Mouse (Mus musculus) intestine, embryonic 14.5 days (tissue): ENCODE results near the gene Ndufa13. TPM values are rescaled to one million over a fixed set of nuclear protein-coding genes. Genes with fewer than 3 reads are reported as not detected.

Experiments used
- ATAC-seq: fragments of 200-750 bp; cut with Nextera tagmentation; replicated peaks from 2 replicates; pipeline ENCODE4 v1.8.0; 2017; ENCODE audit warnings: low read depth, moderate number of reproducible peaks, moderate TSS enrichment, moderate library complexity; ENCODE audit not compliant: low FRiP score, low TSS enrichment
- DNase-seq: peaks from one replicate; pipeline ENCODE4 v3.0.0-alpha.2; 2018; ENCODE audit warnings: low spot score
- H3K27ac ChIP-seq: fragments of 300-500 bp; sonication (generic); 2 replicates; pipeline ENCODE4 v1.5.1; 2014; ENCODE audit warnings: low read depth, mild to moderate bottlenecking, control low read depth
- H3K27me3 ChIP-seq: fragments of 300-500 bp; sonication (generic); replicated peaks from 2 replicates; pipeline ENCODE4 v1.6.1; 2014; ENCODE audit warnings: low read length, control low read depth; ENCODE audit not compliant: control insufficient read depth, insufficient read depth
- H3K36me3 ChIP-seq: fragments of 300-500 bp; sonication (generic); 2 replicates; pipeline ENCODE4 v1.6.1; 2014; ENCODE audit warnings: low read length, control low read depth; ENCODE audit not compliant: control insufficient read depth, insufficient read depth
- H3K4me1 ChIP-seq: fragments of 300-500 bp; sonication (generic); replicated peaks from 2 replicates; pipeline ENCODE4 v1.6.1; 2014; ENCODE audit warnings: low read length, control low read depth, mixed read lengths; ENCODE audit not compliant: control insufficient read depth, insufficient read depth
- H3K4me2 ChIP-seq: fragments of 300-500 bp; sonication (generic); 2 replicates; pipeline ENCODE4 v1.6.1; 2014; ENCODE audit warnings: low read length
- H3K4me3 ChIP-seq: fragments of 300-500 bp; sonication (generic); 2 replicates; pipeline ENCODE4 v1.5.1; 2014; ENCODE audit warnings: low read depth, low read length, control low read depth, mixed read lengths
- H3K9ac ChIP-seq: fragments of 300-500 bp; sonication (generic); 2 replicates; pipeline ENCODE4 v1.6.1; 2014; ENCODE audit warnings: mild to moderate bottlenecking, low read length
- H3K9me3 ChIP-seq: fragments of 300-500 bp; sonication (generic); 2 replicates; pipeline ENCODE4 v1.6.1; 2016; ENCODE audit warnings: low read length, control low read depth; ENCODE audit not compliant: control insufficient read depth
- WGBS: fragments of 180-500 bp; shearing (Covaris S2); extraction: QIAGEN DNeasy Blood & Tissue Kit; methylation state at CpG from one replicate; pipeline ENCODE4 v1.1.7; 2014; 5-methylcytosine and 5-hydroxymethylcytosine counted together
- polyA plus RNA-seq: library from polyadenylated mRNA; unstranded; fragments of >200 nt; fragmentation: Nextera tagmentation; extraction: Ambion mirVana; gene quantifications from 2 replicates; pipeline ENCODE4 v1.2.1, GENCODE M21; 2014

The Ndufa13 gene
- polyA plus RNA-seq, 1 experiment from 2014 or later, result 222 TPM

DNA sequence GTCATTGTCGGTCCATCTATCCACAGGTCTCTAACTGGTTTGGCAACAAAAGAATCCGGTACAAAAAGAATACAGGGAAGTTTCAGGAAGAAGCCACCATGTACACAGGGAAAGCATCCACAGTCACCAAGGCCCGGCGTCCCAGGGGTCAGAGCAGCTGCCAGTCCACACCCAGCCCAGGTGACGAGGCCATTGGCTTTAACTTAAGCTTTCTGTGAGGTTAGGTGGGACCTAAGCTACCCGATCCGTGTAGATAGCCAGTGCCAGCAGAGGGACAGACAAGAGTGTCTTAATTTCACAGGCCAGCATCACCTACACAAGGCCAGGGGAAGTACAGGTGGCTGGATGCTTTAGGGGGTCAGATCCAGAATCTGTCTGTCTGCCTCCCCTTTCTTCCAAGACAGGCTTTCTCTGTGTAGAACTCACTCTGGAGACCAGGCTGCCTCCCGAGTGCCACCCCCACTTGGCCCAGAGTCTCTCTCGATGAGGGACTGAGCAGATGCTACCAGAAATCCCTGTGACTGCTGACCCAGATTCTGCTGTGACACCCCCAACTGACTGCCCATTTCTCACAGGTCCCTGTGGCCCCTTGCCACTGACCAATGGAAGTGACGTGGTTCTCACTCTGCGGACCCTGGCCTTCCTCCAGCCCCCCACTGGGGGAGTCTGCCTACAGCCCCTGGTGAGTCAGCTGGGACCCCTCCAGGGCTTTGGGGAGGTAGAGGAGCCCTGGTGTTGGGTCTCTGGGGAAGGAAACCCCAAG lies 32.2 kb downstream of the Ndufa13 start:
- no peak overlapping the region for H3K4me2 ChIP-seq
- H3K4me1 ChIP-seq, result no peaks in the 10 kb centered on the region
- H3K9ac ChIP-seq, result no peak overlapping the region
- ATAC-seq (no peak), DNase-seq (no peak)
- no peaks in the 10 kb centered on the region for H3K36me3 ChIP-seq
- no peaks in the 10 kb centered on the region for H3K27me3 ChIP-seq
- H3K27ac ChIP-seq, result no peak overlapping the region
- no peak overlapping the region for H3K4me3 ChIP-seq
- H3K9me3 ChIP-seq, result no peaks in the 10 kb centered on the region
- 85% methylated on average over 11 of the region's 11 CpGs for WGBS

DNA sequence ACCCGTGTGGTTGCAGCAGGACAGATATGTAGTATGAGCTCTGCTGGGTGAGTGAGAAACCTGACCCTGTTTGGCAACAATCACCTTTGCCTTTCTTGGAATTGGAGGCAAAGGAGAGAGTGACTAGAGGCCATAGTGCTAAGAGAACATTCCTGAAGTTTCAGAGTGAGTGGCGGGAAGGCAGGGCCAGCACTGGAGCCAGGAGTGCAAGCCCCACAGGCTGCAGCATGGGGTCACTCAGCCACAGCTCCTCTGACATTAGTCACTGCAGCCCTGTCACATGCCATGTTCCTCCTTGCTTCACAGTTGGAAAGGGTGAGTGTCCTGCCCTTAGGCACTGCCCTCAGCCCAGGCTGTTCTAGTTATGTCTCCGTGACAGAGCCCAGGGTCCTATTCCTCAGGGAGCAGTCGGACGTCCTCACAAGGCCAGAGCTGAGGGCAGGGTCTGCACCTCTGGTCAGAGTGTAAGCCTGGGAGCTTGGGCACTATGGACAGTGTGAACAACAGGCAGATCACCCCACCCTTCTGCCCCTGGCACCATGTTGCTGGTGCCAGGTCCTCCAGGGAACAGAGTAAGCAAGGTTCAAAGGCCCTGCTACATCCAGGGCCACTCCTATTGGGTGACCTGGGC lies 34.5 kb downstream of the Ndufa13 start:
- no peak for ATAC-seq
- 68% methylated on average over 5 of the region's 5 CpGs for WGBS
- H3K27ac ChIP-seq, result no peak overlapping the region
- no peak overlapping the region for H3K4me2 ChIP-seq
- no peaks in the 10 kb centered on the region for H3K36me3 ChIP-seq
- no peak for DNase-seq
- H3K27me3 ChIP-seq, result no peaks in the 10 kb centered on the region
- no peak overlapping the region for H3K9ac ChIP-seq
- H3K4me1 ChIP-seq, result no peaks in the 10 kb centered on the region
- no peak overlapping the region for H3K4me3 ChIP-seq
- H3K9me3 ChIP-seq, result no peaks in the 10 kb centered on the region

DNA sequence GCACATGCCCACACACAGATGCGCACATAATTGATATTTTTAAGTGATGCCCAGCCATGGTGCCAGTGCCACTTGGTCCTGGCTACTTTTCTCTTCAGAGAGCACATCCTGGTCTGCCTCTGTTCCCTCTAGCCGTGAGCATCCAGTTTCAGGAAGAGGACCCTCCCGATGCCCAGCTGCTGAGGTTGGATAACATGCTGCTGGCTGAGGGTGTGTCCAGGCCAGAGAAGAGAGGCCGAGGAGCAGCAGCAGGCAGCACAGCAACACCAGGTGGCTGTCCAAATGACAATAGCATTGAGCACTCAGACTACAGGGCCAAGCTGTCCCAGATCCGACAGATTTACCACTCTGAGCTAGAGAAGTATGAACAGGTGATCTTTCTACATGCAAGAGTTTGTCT lies 38.2 kb downstream of the Ndufa13 start:
- Histone ChIP-seq H3K4me2 (no peak overlapping the region), H3K9me3 (no peaks in the 10 kb centered on the region), H3K27ac (no peak overlapping the region), H3K9ac (no peak overlapping the region), H3K4me1 (no peaks in the 10 kb centered on the region), H3K27me3 (no peaks in the 10 kb centered on the region), H3K4me3 (no peak overlapping the region), H3K36me3 (no peaks in the 10 kb centered on the region)
- ATAC-seq (no peak), DNase-seq (no peak)
- 79% methylated on average over 5 of the region's 5 CpGs for WGBS

DNA sequence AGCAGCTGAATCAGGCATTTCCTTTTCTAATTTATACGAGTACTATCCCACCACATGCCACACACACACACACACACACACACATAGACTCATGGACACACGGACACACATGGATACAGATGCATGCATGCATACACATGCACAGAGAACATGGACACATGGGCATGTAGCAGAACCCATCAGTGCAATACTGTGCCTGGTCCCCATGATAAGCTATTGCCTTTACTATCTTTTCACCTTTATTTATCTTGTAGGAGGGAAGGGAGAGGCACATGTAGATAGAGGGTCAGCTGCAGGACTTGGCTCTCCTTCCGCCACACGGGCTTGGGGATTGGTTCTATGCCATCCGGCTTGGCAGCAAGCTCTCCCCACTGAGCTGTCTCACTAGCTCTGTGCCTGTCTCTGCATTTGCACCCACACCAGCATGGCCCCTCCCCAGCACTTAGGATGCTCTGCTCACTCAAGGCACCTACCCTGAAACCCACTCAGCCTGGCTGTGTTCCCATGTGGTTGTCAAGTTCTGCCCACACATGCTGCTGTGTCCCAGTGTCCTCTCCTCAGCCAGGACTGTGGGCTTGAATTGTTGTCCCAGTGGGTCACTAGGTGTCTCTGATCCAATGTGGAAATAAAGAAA lies 38.9 kb downstream of the Ndufa13 start:
- H3K27me3 ChIP-seq, result no peaks in the 10 kb centered on the region
- H3K36me3 ChIP-seq, result no peaks in the 10 kb centered on the region
- 92% methylated on average over 5 of the region's 5 CpGs for WGBS
- no peak overlapping the region for H3K4me3 ChIP-seq
- H3K27ac ChIP-seq, result no peak overlapping the region
- DNase-seq, result no peak
- H3K9me3 ChIP-seq, result no peaks in the 10 kb centered on the region
- no peak overlapping the region for H3K9ac ChIP-seq
- H3K4me2 ChIP-seq, result no peak overlapping the region
- H3K4me1 ChIP-seq, result no peaks in the 10 kb centered on the region
- ATAC-seq, result no peak

DNA sequence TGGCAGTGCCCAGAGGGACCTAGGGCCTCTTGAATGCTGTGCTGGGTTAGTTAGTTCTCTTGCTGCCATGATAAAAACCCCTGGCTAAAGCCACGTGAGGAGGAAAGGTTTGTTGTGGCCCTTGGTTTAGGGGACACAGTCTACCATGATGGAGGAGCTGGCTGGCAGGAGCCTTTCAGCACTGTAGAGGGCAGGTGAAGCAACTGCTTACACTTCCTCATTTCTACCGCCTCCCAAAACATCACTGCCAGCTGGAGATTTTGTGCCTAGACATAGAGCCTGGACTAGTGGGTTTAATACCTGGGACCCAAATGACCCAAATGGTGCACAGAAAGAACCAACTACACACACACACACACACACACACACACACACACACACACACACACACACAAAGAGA lies 41.1 kb downstream of the Ndufa13 start:
- no peak overlapping the region for H3K9ac ChIP-seq
- no peaks in the 10 kb centered on the region for H3K9me3 ChIP-seq
- no peaks in the 10 kb centered on the region for H3K4me1 ChIP-seq
- WGBS, result 69% methylated on average over 2 of the region's 2 CpGs
- H3K36me3 ChIP-seq, result no peaks in the 10 kb centered on the region
- no peak overlapping the region for H3K27ac ChIP-seq
- ATAC-seq (no peak), DNase-seq (no peak)
- H3K4me2 ChIP-seq, result no peak overlapping the region
- H3K27me3 ChIP-seq, result no peaks in the 10 kb centered on the region
- H3K4me3 ChIP-seq, result no peak overlapping the region

DNA sequence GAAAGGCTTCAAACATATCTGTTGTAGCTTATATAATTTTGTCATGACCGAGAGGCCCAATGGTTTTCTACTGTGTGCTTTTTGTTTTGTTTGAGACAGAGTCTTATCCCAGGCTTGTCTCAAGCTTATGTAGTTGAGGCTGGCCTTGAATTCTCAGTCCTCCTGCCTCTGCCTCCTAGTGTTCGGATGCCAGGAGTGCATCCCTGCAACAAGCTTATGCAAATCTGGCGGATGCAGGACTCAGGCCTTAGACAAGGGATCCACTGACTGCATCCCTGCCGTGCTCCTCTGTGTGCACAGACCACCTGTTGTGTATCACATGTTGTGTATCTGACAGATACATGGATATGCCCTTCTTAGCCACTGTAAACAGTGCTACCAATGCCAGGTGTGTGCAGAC lies 41.6 kb downstream of the Ndufa13 start:
- Histone ChIP-seq H3K9ac (no peak overlapping the region), H3K27ac (no peak overlapping the region), H3K4me2 (no peak overlapping the region), H3K4me3 (no peak overlapping the region), H3K9me3 (no peaks in the 10 kb centered on the region), H3K36me3 (no peaks in the 10 kb centered on the region), H3K27me3 (no peaks in the 10 kb centered on the region), H3K4me1 (no peaks in the 10 kb centered on the region)
- ATAC-seq (no peak), DNase-seq (no peak)
- WGBS, result 58% methylated on average over 4 of the region's 4 CpGs

DNA sequence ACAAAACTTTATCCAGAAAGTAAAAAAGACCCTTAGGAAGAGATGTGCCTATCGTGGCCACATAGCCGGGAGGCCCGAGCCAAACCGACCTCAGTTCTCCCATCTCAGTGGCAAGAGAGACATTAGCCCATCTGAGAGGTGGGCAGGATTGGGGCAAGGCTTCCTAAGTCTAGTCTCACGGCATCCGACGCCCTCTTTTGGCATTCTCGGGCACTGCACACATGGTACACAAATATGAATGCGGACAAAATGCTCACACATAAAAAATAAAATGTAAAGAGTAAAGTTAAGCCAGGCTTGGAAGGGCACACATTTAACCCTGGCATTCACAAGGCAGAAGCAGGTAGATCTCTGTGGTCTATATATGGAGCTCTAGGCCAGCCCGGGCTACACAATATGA lies 48.5 kb downstream of the Ndufa13 start:
- WGBS, result 91% methylated on average over 10 of the region's 10 CpGs
- Histone ChIP-seq H3K9ac (no peak overlapping the region), H3K36me3 (no peaks in the 10 kb centered on the region), H3K27ac (no peak overlapping the region), H3K4me1 (no peaks in the 10 kb centered on the region), H3K4me3 (no peak overlapping the region), H3K9me3 (no peaks in the 10 kb centered on the region), H3K4me2 (no peak overlapping the region), H3K27me3 (no peaks in the 10 kb centered on the region)
- DNase-seq, result no peak
- no peak for ATAC-seq

DNA sequence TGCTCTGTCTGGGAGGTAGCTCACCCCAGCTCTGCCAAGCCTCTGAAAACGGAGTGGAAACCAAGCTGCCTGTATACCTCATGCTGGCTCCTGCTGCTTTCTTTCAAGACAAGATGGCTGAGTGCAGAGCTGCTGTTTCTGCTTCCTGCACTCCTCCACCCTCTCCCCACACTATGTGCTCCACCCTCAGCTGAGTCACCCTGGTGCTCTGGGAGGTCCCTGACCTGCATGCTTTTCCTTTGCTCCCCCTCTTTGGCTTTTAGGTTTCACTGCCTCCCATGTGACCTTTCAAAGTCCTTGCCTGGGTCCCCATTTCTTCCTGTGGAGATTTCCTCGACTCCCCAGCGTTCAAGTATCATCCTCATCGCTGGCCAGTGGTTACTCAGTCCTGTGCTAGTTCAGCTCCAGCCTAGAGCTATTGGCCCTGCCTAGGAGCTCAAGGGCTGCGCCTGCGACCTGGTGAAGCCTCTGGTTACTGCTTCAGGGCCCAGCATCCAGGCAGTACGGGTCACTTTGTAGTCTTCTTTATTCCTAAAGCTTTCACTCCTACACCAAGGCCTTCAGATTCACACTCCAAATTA lies 51.3 kb downstream of the Ndufa13 start:
- WGBS, result 75% methylated on average over 7 of the region's 7 CpGs
- Histone ChIP-seq H3K4me2 (no peak overlapping the region), H3K27ac (no peak overlapping the region), H3K9ac (no peak overlapping the region), H3K4me1 (0 out of 2 replicates have a peak, but pooled peaks cover 3% of the 10 kb centered on the region), H3K9me3 (no peaks in the 10 kb centered on the region), H3K27me3 (no peaks in the 10 kb centered on the region), H3K4me3 (no peak overlapping the region), H3K36me3 (no peaks in the 10 kb centered on the region)
- DNase-seq, result no peak
- ATAC-seq, result no peak
